Mouse (Mus musculus) layer of hippocampus, postnatal 25 days (tissue): ENCODE measurements around the gene Dhx32. TPM values are rescaled to one million over a fixed set of nuclear protein-coding genes. Genes with fewer than 3 reads are reported as not detected.
A peak's percentile ranks its signal among the peaks of the same experiment; 100 is the strongest.

Source experiments
- DNase-seq, 2 experiments: peaks; one replicate each; pipeline ENCODE4 v3.0.0; 2022; ENCODE audit warnings: mixed read lengths in 2 of 2, low spot score in 1 of 2; ENCODE audit errors: extremely low spot score in 1 of 2
- total RNA-seq, 2 experiments: library from RNA; stranded (reverse); gene quantifications; 2 replicates each; pipeline ENCODE4 v1.2.3; 2021

Dhx32 gene
- total RNA-seq = 10 to 100 TPM; 39.5 to 44.2 TPM

DNA sequence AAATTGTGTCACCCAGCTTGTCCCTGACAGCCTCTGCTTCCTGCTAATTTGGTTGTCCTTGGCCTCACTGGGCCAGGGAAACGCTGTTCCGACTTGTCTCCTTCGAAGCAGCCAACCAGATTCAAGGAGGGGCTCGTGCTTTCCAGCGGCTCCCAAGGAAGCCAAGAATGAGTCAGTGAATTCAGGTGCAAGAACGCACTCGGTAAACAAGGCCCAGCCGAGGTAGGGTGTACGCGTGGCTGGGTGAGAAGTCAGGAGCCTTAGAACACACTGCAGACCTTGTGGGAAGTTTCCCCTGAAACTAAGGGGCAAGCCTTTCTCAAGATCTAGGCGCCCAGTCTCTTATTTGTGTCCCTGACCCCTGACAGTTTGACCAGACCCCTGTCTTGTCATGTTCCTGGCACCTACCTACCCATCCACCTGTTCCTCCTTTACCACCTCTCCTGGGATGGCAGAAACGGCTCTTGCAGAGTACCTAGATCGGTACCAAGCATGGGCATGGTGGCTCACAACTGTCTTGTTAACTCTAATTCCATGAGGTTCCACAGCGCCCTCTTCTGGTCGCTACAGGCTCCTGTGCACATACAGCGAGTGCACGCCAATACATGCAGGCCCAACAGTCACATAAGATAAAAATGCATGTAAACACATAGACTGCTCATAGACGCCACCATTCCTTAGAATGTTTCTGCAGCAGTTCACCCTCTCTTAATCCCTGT, at the start of gene Dhx32:
Gene Dhx32 (minus strand): TSS at position 10 of the 719 bp plus-strand sequence.
- DNase-seq = peak; percentile 31 to 76

DNA sequence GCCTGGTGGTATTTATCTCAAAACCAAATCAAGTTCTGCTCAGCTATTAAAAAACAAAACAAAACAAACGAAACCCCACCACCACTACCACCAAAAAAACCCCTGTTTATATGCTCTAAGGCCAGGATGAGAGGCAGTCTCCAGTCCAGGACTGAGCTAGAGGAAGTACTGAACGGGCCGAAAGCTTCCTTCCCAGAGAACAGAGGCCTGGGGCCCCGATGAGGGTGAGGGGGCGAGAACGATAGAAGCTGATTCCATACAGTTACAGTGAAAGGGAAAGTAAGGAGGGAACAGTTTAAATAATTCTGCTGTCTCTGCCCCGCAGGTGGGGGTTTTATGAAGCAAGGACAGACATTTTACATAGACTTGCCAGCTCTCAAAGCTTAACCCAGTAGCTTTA, 47.1 kb upstream of the Dhx32 start:
- no peak for DNase-seq

- no peak for DNase-seq
These were observed 46.0 kb upstream of the Dhx32 start for GRCm38 (mm10) chr7:133828514-133828913.

DNA sequence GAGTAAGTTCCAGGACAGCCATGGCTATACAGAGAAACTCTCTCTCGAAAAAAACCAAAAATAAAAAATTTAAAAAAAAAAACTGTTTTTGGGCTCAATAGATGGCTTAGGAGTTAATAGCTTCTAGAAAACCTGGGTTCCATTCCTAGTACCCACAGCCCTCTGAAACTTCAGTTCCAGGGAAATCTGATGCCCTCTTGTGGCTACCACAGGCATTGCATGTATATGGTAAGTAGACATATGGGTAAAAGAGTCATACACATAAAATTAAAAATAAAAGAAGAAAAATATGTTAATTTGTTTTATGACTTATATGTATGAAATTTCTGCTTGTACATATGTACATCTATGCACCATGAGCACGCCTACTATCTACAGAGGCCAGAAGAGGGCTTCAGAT, 42.1 kb upstream of the Dhx32 start:
- DNase-seq = no peak

GRCm38 (mm10) chr7:133823751-133824150, 41.2 kb upstream of the Dhx32 start:
- no peak for DNase-seq

- DNase-seq = no peak
These were observed 30.8 kb upstream of the Dhx32 start for GRCm38 (mm10) chr7:133813331-133813730.

DNA sequence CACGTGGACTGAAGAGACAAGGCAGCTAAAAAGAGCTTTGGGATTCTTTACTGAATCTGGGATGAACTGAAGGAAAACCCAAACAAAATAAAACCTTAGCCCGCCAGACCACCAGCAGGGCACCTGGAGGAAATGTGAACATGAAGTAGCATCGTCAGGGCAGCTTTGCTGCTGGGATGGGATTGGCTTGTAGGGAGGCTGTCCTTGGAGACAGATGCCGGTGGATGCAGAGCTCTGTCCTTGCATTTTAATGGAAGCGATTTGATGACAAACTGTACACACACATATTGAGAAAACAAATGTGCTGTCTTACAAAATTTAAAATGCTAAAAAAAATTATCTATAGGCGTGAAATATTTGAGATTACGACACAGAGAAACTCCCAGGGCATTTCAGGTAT, 30.4 kb upstream of the Dhx32 start:
- no peak for DNase-seq

DNA sequence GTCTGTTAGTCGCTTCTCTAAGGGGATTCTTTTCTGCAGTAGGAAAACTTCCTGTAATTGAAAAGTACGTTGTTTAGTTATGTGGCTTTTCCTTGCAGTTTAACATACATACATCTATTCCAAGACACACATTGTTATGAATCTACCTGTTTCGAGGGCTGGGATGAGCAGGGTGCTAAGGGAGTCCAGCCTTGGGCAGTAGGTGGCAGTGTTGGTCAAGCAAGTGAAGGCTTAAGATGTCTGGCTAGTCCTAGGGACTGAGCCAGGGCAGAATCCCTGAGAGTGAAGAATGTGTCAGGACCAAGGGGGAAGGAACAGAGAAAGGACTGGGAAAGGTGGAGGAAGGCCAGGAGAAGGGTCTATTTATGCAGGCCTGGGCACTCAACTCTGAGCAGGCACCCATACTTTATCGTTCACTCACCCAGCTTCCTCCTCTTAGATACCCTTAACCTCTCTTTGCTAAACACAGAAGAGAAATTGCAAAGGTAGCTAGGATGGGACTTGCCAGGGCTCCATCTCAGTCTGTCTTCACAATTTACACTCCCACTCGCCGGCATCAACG, 23.2 kb upstream of the Dhx32 start:
- DNase-seq = peak; percentile 47 to 78

DNA sequence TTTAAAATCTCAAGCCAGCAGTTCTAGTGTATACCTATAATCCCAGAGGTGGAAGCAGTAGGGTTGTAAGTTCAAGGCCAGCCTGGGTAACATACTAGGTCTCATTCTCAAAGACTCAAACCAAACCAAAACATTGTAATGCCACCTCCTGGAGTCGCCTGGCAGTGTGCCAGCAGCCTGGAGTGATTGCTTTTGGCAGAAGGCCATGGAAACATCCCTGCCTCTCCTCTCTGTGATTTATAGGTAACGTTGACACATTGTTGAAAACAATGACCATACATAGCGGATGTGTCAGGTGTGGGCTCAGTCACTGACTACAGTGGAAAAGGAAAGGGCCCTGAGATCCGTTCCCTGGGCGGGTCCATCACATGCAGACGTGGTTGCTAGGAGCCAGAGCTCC, 19.3 kb upstream of the Dhx32 start:
- no peak for DNase-seq

GRCm38 (mm10) chr7:133799928-133800327, 17.4 kb upstream of the Dhx32 start:
- DNase-seq = no peak

GRCm38 (mm10) chr7:133794720-133795119, 12.2 kb upstream of the Dhx32 start:
- DNase-seq = no peak

GRCm38 (mm10) chr7:133793248-133794131, 11.0 kb upstream of the Dhx32 start:
- peak in 1 of 2 experiments; percentile 31 for DNase-seq

DNA sequence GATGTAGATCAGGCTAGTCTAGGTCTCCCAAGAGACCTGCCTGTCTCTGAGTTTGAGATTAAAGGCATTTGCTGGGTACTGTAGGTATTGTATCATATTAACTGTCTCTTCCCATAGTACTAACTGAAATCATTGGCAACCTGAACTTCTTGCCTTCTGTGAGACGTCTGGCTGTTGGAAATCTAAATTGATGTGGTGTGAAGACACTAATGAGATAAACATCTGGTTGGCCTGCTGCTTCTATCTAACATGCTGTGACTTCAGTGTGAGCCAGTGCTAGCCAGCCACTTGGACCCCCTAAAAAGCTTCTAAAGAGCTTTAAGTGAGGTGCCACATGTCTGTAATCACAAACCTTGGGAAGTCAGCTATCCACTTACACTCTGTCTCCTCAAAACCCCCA, 10.2 kb upstream of the Dhx32 start:
- no peak for DNase-seq

GRCm38 (mm10) chr7:133790608-133791229, 8.2 kb upstream of the Dhx32 start:
- DNase-seq = no peak

GRCm38 (mm10) chr7:133790171-133790570, 7.6 kb upstream of the Dhx32 start:
- no peak for DNase-seq

- DNase-seq = no peak
These were observed 5.6 kb upstream of the Dhx32 start for GRCm38 (mm10) chr7:133788147-133788546.

GRCm38 (mm10) chr7:133787571-133787970, 5.0 kb upstream of the Dhx32 start:
- no peak for DNase-seq

- no peak for DNase-seq
These were observed 535 bp downstream of the Dhx32 start for GRCm38 (mm10) chr7:133781991-133782390.

DNA sequence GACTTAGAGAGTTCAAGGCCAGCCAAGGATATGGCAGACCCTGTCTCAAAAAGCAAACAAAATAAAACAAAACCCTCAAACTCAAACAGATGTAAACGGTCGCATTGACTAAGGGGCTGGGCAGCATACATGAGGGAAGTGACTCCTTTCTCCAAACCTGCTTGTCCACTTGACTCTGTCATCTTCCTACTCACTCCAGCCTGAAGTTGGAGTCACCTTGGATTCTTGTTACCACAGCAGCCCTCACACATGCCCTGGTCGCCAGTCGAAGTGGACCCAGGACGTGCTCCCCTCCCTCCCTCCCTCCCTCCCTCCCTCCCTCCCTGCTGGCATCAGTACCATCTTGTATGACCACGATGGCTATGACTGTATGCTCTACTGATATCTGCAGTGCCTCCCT, 943 bp downstream of the Dhx32 start:
- no peak for DNase-seq

- peak; percentile 70 to 74 for DNase-seq
These were observed 5.9 kb downstream of the Dhx32 start, which contains the start of gene Fank1 for GRCm38 (mm10) chr7:133776626-133776996. Fank1 (plus strand) TSS chr7:133776861.
